Mouse (Mus musculus) stomach, embryonic 14.5 days (tissue): ENCODE results near the gene Grb7. TPM values are rescaled to one million over a fixed set of nuclear protein-coding genes. Genes with fewer than 3 reads are reported as not detected.

Experiments used
- ATAC-seq: fragments of 200-750 bp; cut with Nextera tagmentation; 2 replicates; pipeline ENCODE4 v1.8.0; 2017; ENCODE audit warnings: low read depth, moderate TSS enrichment; ENCODE audit not compliant: insufficient number of reproducible peaks, insufficient read depth, low FRiP score
- H3K27ac ChIP-seq: fragments of 300-500 bp; sonication (generic); 2 replicates; pipeline ENCODE4 v1.5.1; 2014; ENCODE audit warnings: mild to moderate bottlenecking, low read length, moderate library complexity, mixed read lengths
- H3K27me3 ChIP-seq: fragments of 300-500 bp; sonication (generic); 2 replicates; pipeline ENCODE4 v1.6.1; 2014; ENCODE audit warnings: low read length, control low read depth, mixed read lengths; ENCODE audit not compliant: control insufficient read depth, insufficient read depth
- H3K36me3 ChIP-seq: fragments of 300-500 bp; sonication (generic); 2 replicates; pipeline ENCODE4 v1.6.1; 2014; ENCODE audit warnings: mild to moderate bottlenecking, control low read depth, low read length, moderate library complexity, mixed read lengths; ENCODE audit not compliant: control insufficient read depth, insufficient read depth
- H3K4me1 ChIP-seq: fragments of 300-500 bp; sonication (generic); 2 replicates; pipeline ENCODE4 v1.6.1; 2014; ENCODE audit warnings: low read length, control low read depth, mixed read lengths; ENCODE audit not compliant: control insufficient read depth, insufficient read depth
- H3K4me2 ChIP-seq: fragments of 300-500 bp; sonication (generic); replicated peaks from 2 replicates; pipeline ENCODE4 v1.6.1; 2014; ENCODE audit warnings: low read depth, low read length, control low read depth
- H3K4me3 ChIP-seq: fragments of 300-500 bp; sonication (generic); 2 replicates; pipeline ENCODE4 v1.5.1; 2014; ENCODE audit warnings: low read depth, low read length, control low read depth
- H3K9ac ChIP-seq: fragments of 300-500 bp; sonication (generic); replicated peaks from 2 replicates; pipeline ENCODE4 v1.6.1; 2014; ENCODE audit warnings: low read depth, mild to moderate bottlenecking, control low read depth, low read length, moderate library complexity, mixed read lengths
- H3K9me3 ChIP-seq: fragments of 300-500 bp; sonication (generic); 2 replicates; pipeline ENCODE4 v1.6.1; 2016; ENCODE audit warnings: low read depth, low read length, control low read depth; ENCODE audit not compliant: control insufficient read depth
- WGBS: fragments of 180-500 bp; shearing (Covaris S2); extraction: QIAGEN DNeasy Blood & Tissue Kit; methylation state at CpG from one replicate; pipeline ENCODE4 v1.1.7; 2014; 5-methylcytosine and 5-hydroxymethylcytosine counted together
- polyA plus RNA-seq: library from polyadenylated mRNA; unstranded; fragments of >200 nt; fragmentation: Nextera tagmentation; extraction: Ambion mirVana; gene quantifications from 2 replicates; pipeline ENCODE4 v1.2.1, GENCODE M21; 2014

Grb7 gene
- polyA plus RNA-seq, 1 experiment from 2014 or later = 44.0 TPM

DNA sequence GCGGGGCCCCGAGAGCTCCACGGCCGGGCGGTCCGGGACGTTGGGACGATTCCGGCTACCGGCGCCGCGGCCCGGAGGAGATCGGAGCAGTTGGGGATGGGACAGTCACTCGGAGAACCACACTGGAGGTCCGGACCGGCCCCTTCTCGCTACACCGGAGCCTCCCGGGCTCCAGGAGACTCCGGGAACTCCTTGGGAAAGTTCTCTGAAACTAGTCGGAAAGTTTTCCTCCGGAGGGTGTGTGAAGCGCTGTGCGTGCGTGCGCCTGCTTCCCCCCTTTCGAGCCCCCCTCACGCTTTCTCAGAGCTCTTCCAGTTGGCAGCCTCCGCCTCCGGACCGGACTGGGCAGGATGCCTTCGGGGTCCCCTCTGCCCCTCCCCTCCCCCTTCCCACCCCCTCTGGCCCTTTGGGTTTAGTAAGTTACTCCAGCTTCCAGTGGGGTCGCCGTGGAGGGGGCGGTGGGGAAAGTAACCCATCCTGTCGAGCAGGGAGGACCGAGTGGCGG, 33.3 kb upstream of the Grb7 start:
- Histone ChIP-seq H3K4me1 (peaks cover 38% of the 10 kb centered on the region), H3K9me3 (no peaks in the 10 kb centered on the region), H3K36me3 (no peaks in the 10 kb centered on the region), H3K27me3 (no peaks in the 10 kb centered on the region), H3K4me3 (peak overlapping the region; percentile 90), H3K27ac (peak overlapping the region; percentile 96), H3K9ac (peak overlapping the region; percentile 95), H3K4me2 (peak overlapping the region; percentile 68)
- peak; percentile 43; the same call in 1 of the 2 replicates for ATAC-seq
- WGBS = under 1% methylated on average over 40 of the region's 40 CpGs

- Histone ChIP-seq H3K36me3 (no peaks in the 10 kb centered on the region), H3K9me3 (no peaks in the 10 kb centered on the region), H3K27ac (no peak overlapping the region; the same call in 1 of the 2 replicates), H3K4me3 (peak overlapping the region; percentile 90), H3K4me2 (peak overlapping the region; percentile 68), H3K4me1 (peaks cover 44% of the 10 kb centered on the region), H3K27me3 (no peaks in the 10 kb centered on the region), H3K9ac (peak overlapping the region; percentile 95; the same call in 1 of the 2 replicates)
- 9% methylated on average over 7 of the region's 7 CpGs for WGBS
- ATAC-seq = no peak
Observed at GRCm38 (mm10) chr11:98413731-98414130, 32.5 kb upstream of the Grb7 start.

DNA sequence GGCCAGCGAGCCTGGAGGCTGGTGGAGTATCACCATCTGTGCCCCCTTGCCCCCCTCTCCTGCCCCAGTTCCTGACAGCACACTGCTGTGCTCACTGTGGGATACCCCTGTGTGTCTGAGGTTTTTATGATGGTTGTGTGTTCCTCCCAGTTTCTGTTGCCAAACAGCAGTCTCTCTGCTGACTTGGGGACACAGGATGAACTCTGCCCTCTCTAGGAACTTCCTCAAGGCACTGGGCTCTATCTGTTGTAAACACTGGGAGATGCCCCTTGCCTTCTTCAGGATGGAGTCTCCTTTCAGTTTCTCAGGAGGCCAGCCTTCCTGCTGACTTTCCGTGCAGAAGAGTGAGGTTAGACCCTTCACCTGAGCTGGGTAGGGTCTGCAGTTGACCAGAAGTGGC, 32.0 kb upstream of the Grb7 start:
- Histone ChIP-seq H3K27ac (no peak overlapping the region), H3K9ac (no peak overlapping the region), H3K4me3 (peak overlapping the region; percentile 90), H3K27me3 (no peaks in the 10 kb centered on the region), H3K36me3 (no peaks in the 10 kb centered on the region), H3K4me2 (peak overlapping the region; percentile 68), H3K9me3 (no peaks in the 10 kb centered on the region), H3K4me1 (peaks cover 40% of the 10 kb centered on the region)
- no peak for ATAC-seq
- 24% methylated on average over 2 of the region's 2 CpGs for WGBS

- no peak overlapping the region for H3K27ac ChIP-seq
- H3K4me2 ChIP-seq = no peak overlapping the region
- WGBS = 68% methylated on average over 1 of the region's 1 CpGs
- no peak overlapping the region for H3K9ac ChIP-seq
- peaks cover 16% of the 10 kb centered on the region for H3K36me3 ChIP-seq
- peaks cover 30% of the 10 kb centered on the region for H3K4me1 ChIP-seq
- H3K27me3 ChIP-seq = no peaks in the 10 kb centered on the region
- no peaks in the 10 kb centered on the region for H3K9me3 ChIP-seq
- no peak for ATAC-seq
- H3K4me3 ChIP-seq = no peak overlapping the region
Observed at GRCm38 (mm10) chr11:98417074-98417473, 29.1 kb upstream of the Grb7 start.

DNA sequence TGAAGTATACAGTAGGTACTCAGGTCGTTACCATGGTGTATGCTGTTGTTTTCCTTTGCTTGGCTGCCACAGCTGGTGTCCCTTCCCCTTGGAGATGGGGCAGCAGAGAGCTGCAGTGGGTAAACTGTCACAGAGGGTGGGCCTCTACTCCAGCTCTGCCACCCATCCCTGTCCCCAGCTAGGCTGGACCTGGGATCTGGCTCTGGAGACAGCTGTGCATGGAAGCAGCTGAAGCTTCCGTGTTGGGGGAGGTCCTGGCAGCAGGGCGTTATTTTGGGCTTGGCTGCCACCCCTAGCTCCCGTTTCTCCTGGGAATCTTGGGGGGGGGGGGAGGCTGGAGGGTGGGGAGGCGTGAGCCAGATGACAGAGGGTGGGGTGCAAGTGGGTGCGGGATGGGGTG, 27.9 kb upstream of the Grb7 start:
- Histone ChIP-seq H3K27me3 (no peaks in the 10 kb centered on the region), H3K9me3 (no peaks in the 10 kb centered on the region), H3K4me3 (no peak overlapping the region), H3K9ac (no peak overlapping the region), H3K4me1 (peaks cover 30% of the 10 kb centered on the region), H3K36me3 (peaks cover 24% of the 10 kb centered on the region), H3K4me2 (no peak overlapping the region), H3K27ac (no peak overlapping the region)
- WGBS = 56% methylated on average over 6 of the region's 6 CpGs
- no peak for ATAC-seq

DNA sequence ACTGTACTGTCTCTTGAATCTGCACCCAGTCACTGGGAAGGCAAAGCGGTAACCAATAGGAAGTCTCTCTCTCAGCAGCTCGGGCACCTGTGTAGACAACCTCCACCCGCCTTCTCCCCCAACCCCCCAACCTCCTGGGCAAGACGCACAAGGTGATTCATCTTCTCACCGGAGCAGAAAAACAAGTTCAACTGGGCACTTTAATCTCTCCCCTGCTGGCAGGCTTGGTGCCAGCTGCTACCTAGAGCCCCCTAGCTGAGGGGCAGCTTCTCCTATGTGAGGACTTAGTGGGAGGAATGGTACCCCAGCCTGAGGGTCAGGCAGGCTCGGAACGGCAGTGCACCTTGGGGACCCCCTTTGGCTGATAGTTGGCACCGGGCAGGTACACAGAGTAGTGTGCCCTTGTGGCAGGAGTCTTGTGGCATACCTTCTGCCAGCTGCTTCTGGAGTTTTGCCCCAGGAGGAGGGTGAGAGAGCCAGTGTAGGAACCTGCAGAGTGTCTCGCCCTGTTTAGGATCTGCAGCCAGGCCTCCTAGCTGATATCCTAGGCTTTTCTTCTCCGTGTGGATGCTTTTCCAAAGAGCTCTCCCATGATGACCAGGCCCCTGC, 27.2 kb upstream of the Grb7 start:
- Histone ChIP-seq H3K9ac (no peak overlapping the region), H3K36me3 (peaks cover 26% of the 10 kb centered on the region), H3K9me3 (no peaks in the 10 kb centered on the region), H3K4me2 (no peak overlapping the region), H3K4me1 (peaks cover 23% of the 10 kb centered on the region), H3K27me3 (no peaks in the 10 kb centered on the region), H3K4me3 (no peak overlapping the region), H3K27ac (no peak overlapping the region)
- ATAC-seq = no peak
- 74% methylated on average over 10 of the region's 10 CpGs for WGBS

DNA sequence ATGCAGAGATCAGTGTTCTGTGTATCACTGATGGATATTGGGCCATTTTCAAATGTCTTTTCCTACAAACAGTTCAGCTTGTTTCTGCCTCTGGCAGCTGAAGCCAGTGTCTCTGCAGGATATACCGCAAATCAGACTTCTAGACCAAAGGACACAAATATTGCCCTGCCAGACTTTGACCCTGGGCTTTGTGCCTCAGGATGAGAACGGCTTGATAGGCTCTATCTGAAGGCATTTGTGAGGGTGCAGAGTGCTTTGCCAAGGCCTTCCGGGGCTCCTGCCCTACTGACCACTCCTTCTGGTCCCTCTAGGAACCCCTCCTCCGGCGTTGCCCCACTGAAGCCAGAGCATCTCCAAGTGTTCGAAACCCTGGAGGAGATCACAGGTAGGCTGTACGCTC, 19.6 kb upstream of the Grb7 start:
- no peaks in the 10 kb centered on the region for H3K4me1 ChIP-seq
- H3K27ac ChIP-seq = no peak overlapping the region
- WGBS = 94% methylated on average over 7 of the region's 7 CpGs
- no peak for ATAC-seq
- H3K27me3 ChIP-seq = no peaks in the 10 kb centered on the region
- no peak overlapping the region for H3K4me3 ChIP-seq
- no peaks in the 10 kb centered on the region for H3K9me3 ChIP-seq
- peaks cover 61% of the 10 kb centered on the region for H3K36me3 ChIP-seq
- no peak overlapping the region for H3K4me2 ChIP-seq
- H3K9ac ChIP-seq = no peak overlapping the region

DNA sequence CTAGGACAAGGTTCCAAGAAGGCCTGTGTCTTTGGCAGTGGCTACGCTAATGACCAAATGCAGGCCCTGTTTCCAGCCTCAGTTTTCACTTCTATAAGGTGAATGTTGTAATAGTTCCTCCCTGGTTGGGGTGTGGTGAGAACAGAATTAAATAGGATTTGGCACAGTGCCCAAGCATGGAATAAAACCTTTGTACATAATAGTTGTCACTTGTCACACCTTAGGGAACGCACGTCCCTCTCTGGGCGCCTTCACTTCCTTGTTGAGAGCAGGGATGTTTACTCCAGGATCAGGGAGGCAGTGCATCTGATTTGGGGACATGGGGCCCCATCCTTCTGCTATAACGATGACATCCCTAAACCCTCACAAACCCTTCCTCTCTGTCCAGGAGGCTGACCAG, 17.8 kb upstream of the Grb7 start:
- no peaks in the 10 kb centered on the region for H3K27me3 ChIP-seq
- 83% methylated on average over 5 of the region's 5 CpGs for WGBS
- no peaks in the 10 kb centered on the region for H3K4me1 ChIP-seq
- no peak overlapping the region for H3K4me2 ChIP-seq
- ATAC-seq = no peak
- H3K4me3 ChIP-seq = no peak overlapping the region
- no peak overlapping the region; the same call in 1 of the 2 replicates for H3K27ac ChIP-seq
- no peaks in the 10 kb centered on the region for H3K9me3 ChIP-seq
- H3K9ac ChIP-seq = no peak overlapping the region
- H3K36me3 ChIP-seq = peaks cover 63% of the 10 kb centered on the region
